Mouse (Mus musculus) cortical plate, adult 2 months (tissue): Measurements from ENCODE around the gene Diexf.

Experiments used
- CTCF ChIP-seq: fragments of 200-500 bp; IDR thresholded peaks from 2 replicates; pipeline ENCODE4 v1.5.1; 2011; ENCODE audit warnings: mild to moderate bottlenecking, control low read depth, low read length; ENCODE audit not compliant: insufficient read depth; ENCODE audit errors: extremely low read depth
- POLR2A ChIP-seq: fragments of 200-500 bp; IDR thresholded peaks from 2 replicates; pipeline ENCODE4 v1.6.1; 2011; ENCODE audit warnings: mild to moderate bottlenecking, low read length, control low read depth; ENCODE audit not compliant: insufficient read depth; ENCODE audit errors: extremely low read depth

- TF ChIP-seq CTCF: no peak
- no peak for TF ChIP-seq POLR2A
These were observed 27.5 kb downstream of the Diexf start for GRCm38 (mm10) chr1:193102556-193102955.
